8 mouse cellular contexts compared by ENCODE assay signal in genomic region chr17:35262664-35263522, GRCm38 (mm10). TPM values are rescaled to one million over a fixed set of nuclear protein-coding genes. Genes with fewer than 3 reads are reported as not detected.
DNase-seq lines count a peak whose midpoint lies in the region; ATAC-seq lines count a peak whose summit lies in the region.

Gene H2-D1 (plus strand): TSS chr17:35262730.

- intact Hi-C loops in gastrocnemius, postnatal 14 days (cut with DNase I; ENCODE audit: low total_unique reads): no loop called here
- intact Hi-C loops in left cerebral cortex, postnatal 10 days (cut with DNase I): loop anchor here (5.0 kb wide), 1 partner anchor 39 kb away; no protein-coding TSS in a partner anchor

- ATAC-seq in inflammation-experienced regulatory T-cells, adult 6 months: peak; percentile 82
- ATAC-seq in megakaryocyte-erythroid progenitor cell, adult 5-6 weeks (replicated peaks; ENCODE audit: low FRiP score, low TSS enrichment, poor library complexity, severe bottlenecking): peak; percentile 91

- DNase-seq in adipocyte (ENCODE audit: low spot score): peak; percentile 97
- DNase-seq in embryo, embryonic 10 days (ENCODE audit: low spot score): peak; percentile 93
- DNase-seq in gastrocnemius, postnatal 14 days: peak; percentile 97
- peak; percentile 93 to 97 for DNase-seq in left cerebral cortex, postnatal 10 days (ENCODE audit: extremely low spot score in 1 of 2, low spot score in 2 of 2)
- peak; percentile 93 for DNase-seq in right cerebral cortex, postnatal 25 days
- peak; percentile 85 to 99 for DNase-seq in urinary bladder, postnatal 4 days (ENCODE audit: low spot score in 2 of 2)

RNA-seq across cellular contexts. Expression of gene H2-D1, which starts in this region (rescaled TPM):
- 10 to 100 TPM; 34.3 to 40.7 TPM for total RNA-seq in gastrocnemius, postnatal 14 days (2021)
- 1,000 to 10,000 TPM; 4,089 to 4,363 (median 4,119) TPM for polyA plus RNA-seq in inflammation-experienced regulatory T-cells, adult 6 months (2017; shearing (Covaris generic))
- total RNA-seq in left cerebral cortex, postnatal 10 days (2021): 10 to 100 TPM; 18.2 to 21.5 TPM
- total RNA-seq in megakaryocyte-erythroid progenitor cell, adult 5-6 weeks (2014; fragmentation: Nextera tagmentation): 237 and 344 TPM in 2 replicates
- 289 and 334 TPM in 2 replicates for total RNA-seq in megakaryocyte-erythroid progenitor cell, adult 5-6 weeks (2017)

Comparison
In these comparisons a context has a peak if more than half of its experiments do, and no peak if none do; other contexts are left out.
1. Peak in every context shown above with its lines: DNase-seq and ATAC-seq.
2. RNA of gene H2-D1 (total RNA-seq): 237 to 344 TPM in megakaryocyte-erythroid progenitor cell, adult 5-6 weeks; 34.3 to 40.7 TPM in gastrocnemius, postnatal 14 days and 18.2 to 21.5 TPM in left cerebral cortex, postnatal 10 days; every median in the first group is over 4 times any median in the second.